ENCODE assay signal across 7 mouse cellular contexts in the genomic region with DNA sequence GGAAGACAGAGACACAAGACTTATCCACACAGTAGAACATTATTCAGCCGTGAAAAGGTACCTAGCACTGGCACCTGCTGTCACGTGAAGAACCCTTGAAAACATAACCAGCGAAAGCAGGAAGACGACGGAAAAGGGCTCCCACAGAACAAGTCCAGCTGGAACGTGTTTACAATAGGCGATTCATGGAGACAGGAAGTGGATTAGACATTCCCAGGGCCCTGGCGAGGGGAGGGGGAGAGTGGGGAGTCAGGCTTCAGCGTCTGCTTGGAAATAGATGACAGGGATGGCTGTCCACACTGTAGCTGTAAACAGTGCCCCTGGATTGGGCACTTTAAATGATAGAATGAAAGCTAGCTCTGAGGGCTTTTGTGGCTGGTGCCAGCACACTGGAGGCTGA. TPM values are rescaled to one million over a fixed set of nuclear protein-coding genes. Genes with fewer than 3 reads are reported as not detected.
DNase-seq lines count a peak whose midpoint lies in the region; ATAC-seq and TF ChIP-seq lines count a peak whose summit lies in the region.

No protein-coding gene starts in this region.

- no peak for TF ChIP-seq POLR2A in cortical plate, adult 2 months (IDR thresholded peaks at IDR 0.05; ENCODE audit: extremely low read depth, insufficient read depth, low read length)

- WGBS in forebrain, embryonic 16.5 days = 9% methylated on average over 9 of the region's 9 CpGs
- WGBS in intestine, postnatal 0 days = 7% methylated on average over 9 of the region's 9 CpGs
- 3% methylated on average over 9 of the region's 9 CpGs for WGBS in lung, embryonic 16.5 days
- 5% methylated on average over 9 of the region's 9 CpGs for WGBS in stomach, embryonic 16.5 days

- peak; percentile 88 for ATAC-seq in forebrain, embryonic 16.5 days
- peak; percentile 48 for ATAC-seq in intestine, postnatal 0 days
- ATAC-seq in lung, embryonic 16.5 days (ENCODE audit: low read depth) = peak; percentile 88
- peak; percentile 82 for ATAC-seq in stomach, embryonic 16.5 days (ENCODE audit: insufficient read depth, low FRiP score)

- H3K27ac ChIP-seq in cortical plate, adult 2 months (ENCODE audit: insufficient read depth, low read length) = peak overlapping the region; percentile 24; the same call in 1 of the 2 replicates
- H3K27ac ChIP-seq in forebrain, embryonic 16.5 days (ENCODE audit: low read length) = peak overlapping the region; percentile 17
- H3K27ac ChIP-seq in intestine, postnatal 0 days (ENCODE audit: low read depth, low read length) = peak overlapping the region; percentile 74
- peak overlapping the region; percentile 85 for H3K27ac ChIP-seq in lung, embryonic 16.5 days (ENCODE audit: low read length)
- peak overlapping the region; percentile 91 for H3K27ac ChIP-seq in stomach, embryonic 16.5 days (ENCODE audit: low read length)

- no peaks in the 10 kb centered on the region for H3K9me3 ChIP-seq in forebrain, embryonic 16.5 days (ENCODE audit: control insufficient read depth, low read length)
- H3K9me3 ChIP-seq in intestine, postnatal 0 days (ENCODE audit: control insufficient read depth) = no peaks in the 10 kb centered on the region
- no peaks in the 10 kb centered on the region for H3K9me3 ChIP-seq in lung, embryonic 16.5 days (ENCODE audit: control insufficient read depth, low read length)
- no peaks in the 10 kb centered on the region for H3K9me3 ChIP-seq in stomach, embryonic 16.5 days (replicated peaks; ENCODE audit: control insufficient read depth, low read length)

- no peaks in the 10 kb centered on the region for H3K36me3 ChIP-seq in forebrain, embryonic 16.5 days (ENCODE audit: control insufficient read depth, insufficient read depth)
- H3K36me3 ChIP-seq in intestine, postnatal 0 days (ENCODE audit: control insufficient read depth, insufficient read depth) = no peaks in the 10 kb centered on the region
- no peaks in the 10 kb centered on the region for H3K36me3 ChIP-seq in lung, embryonic 16.5 days (ENCODE audit: control insufficient read depth, insufficient read depth, low read length)
- H3K36me3 ChIP-seq in stomach, embryonic 16.5 days (ENCODE audit: control insufficient read depth, insufficient read depth, low read length) = no peaks in the 10 kb centered on the region

- H3K4me2 ChIP-seq in forebrain, embryonic 16.5 days (ENCODE audit: low read length) = no peak overlapping the region
- H3K4me2 ChIP-seq in intestine, postnatal 0 days (replicated peaks; ENCODE audit: low read depth) = no peak overlapping the region
- peak overlapping the region; percentile 6; the same call in 1 of the 2 replicates for H3K4me2 ChIP-seq in lung, embryonic 16.5 days (ENCODE audit: low read depth, low read length)
- H3K4me2 ChIP-seq in stomach, embryonic 16.5 days (ENCODE audit: low read depth, low read length) = peak overlapping the region; percentile 16; the same call in 1 of the 2 replicates

- DNase-seq in layer of hippocampus, postnatal 36 days = no peak
- DNase-seq in gastrocnemius, adult 8-10 months (ENCODE audit: low spot score in 2 of 2) = no peak

- H3K27me3 ChIP-seq in forebrain, embryonic 16.5 days (replicated peaks; ENCODE audit: control insufficient read depth, insufficient read depth, low read length) = no peaks in the 10 kb centered on the region
- no peaks in the 10 kb centered on the region for H3K27me3 ChIP-seq in intestine, postnatal 0 days (replicated peaks; ENCODE audit: control insufficient read depth, insufficient read depth, low read length)
- no peaks in the 10 kb centered on the region for H3K27me3 ChIP-seq in lung, embryonic 16.5 days (ENCODE audit: control insufficient read depth, insufficient read depth, low read depth, low read length)
- H3K27me3 ChIP-seq in stomach, embryonic 16.5 days (ENCODE audit: control insufficient read depth, insufficient read depth, low read length) = no peaks in the 10 kb centered on the region

- no peak for TF ChIP-seq CTCF in cortical plate, adult 2 months (IDR thresholded peaks at IDR 0.05; ENCODE audit: extremely low read depth, insufficient read depth, low read length)
- TF ChIP-seq CTCF in intestine, postnatal 0 days (IDR thresholded peaks at IDR 0.05; ENCODE audit: low read depth) = no peak

- no peak overlapping the region for H3K4me3 ChIP-seq in cortical plate, adult 2 months (ENCODE audit: insufficient read depth, low read length)
- H3K4me3 ChIP-seq in forebrain, embryonic 16.5 days (replicated peaks; ENCODE audit: low read length) = no peak overlapping the region
- no peak overlapping the region for H3K4me3 ChIP-seq in intestine, postnatal 0 days (ENCODE audit: low read depth, low read length)
- no peak overlapping the region for H3K4me3 ChIP-seq in lung, embryonic 16.5 days (ENCODE audit: low read length)
- no peak overlapping the region for H3K4me3 ChIP-seq in stomach, embryonic 16.5 days (replicated peaks; ENCODE audit: low read length)

- no peak overlapping the region for H3K9ac ChIP-seq in forebrain, embryonic 16.5 days (replicated peaks; ENCODE audit: low read depth, low read length)
- no peak overlapping the region for H3K9ac ChIP-seq in intestine, postnatal 0 days (ENCODE audit: low read depth, low read length)
- H3K9ac ChIP-seq in lung, embryonic 16.5 days (ENCODE audit: low read length) = no peak overlapping the region; the same call in 1 of the 2 replicates
- peak overlapping the region; percentile 55; the same call in 1 of the 2 replicates for H3K9ac ChIP-seq in stomach, embryonic 16.5 days (ENCODE audit: low read length)

- 0 out of 2 replicates have a peak, but pooled peaks cover 1% of the 10 kb centered on the region for H3K4me1 ChIP-seq in cortical plate, adult 2 months (ENCODE audit: control insufficient read depth, insufficient read depth, low read length)
- peaks cover 11% of the 10 kb centered on the region for H3K4me1 ChIP-seq in forebrain, embryonic 16.5 days (replicated peaks; ENCODE audit: control insufficient read depth, insufficient read depth, low read length)
- 0 out of 2 replicates have a peak, but pooled peaks cover 2% of the 10 kb centered on the region for H3K4me1 ChIP-seq in intestine, postnatal 0 days (replicated peaks; ENCODE audit: control insufficient read depth, insufficient read depth, low read length)
- peaks cover 22% of the 10 kb centered on the region for H3K4me1 ChIP-seq in lung, embryonic 16.5 days (replicated peaks; ENCODE audit: control insufficient read depth, insufficient read depth, low read length)
- peaks cover 27% of the 10 kb centered on the region for H3K4me1 ChIP-seq in stomach, embryonic 16.5 days (ENCODE audit: control insufficient read depth, insufficient read depth, low read length)

RNA-seq across cellular contexts. Expression of a gene that starts 8.6 kb away (rescaled TPM):
- 72.6 and 73.0 TPM in 2 replicates for polyA plus RNA-seq in cortical plate, adult 2 months (2012; rRNA removed)
- polyA plus RNA-seq in forebrain, embryonic 16.5 days (2015; fragmentation: Nextera tagmentation; extraction: Ambion mirVana) = 61.3 and 67.4 TPM in 2 replicates
- polyA plus RNA-seq in intestine, postnatal 0 days (2015; fragmentation: Nextera tagmentation; extraction: Ambion mirVana) = 40.1 TPM in 2 replicates
- polyA plus RNA-seq in lung, embryonic 16.5 days (2015; fragmentation: Nextera tagmentation; extraction: Ambion mirVana) = 58.3 and 63.1 TPM in 2 replicates
- polyA plus RNA-seq in stomach, embryonic 16.5 days (2015; fragmentation: Nextera tagmentation; extraction: Ambion mirVana) = 48.4 and 51.4 TPM in 2 replicates
- total RNA-seq in layer of hippocampus, postnatal 36 days (2021) = 10 to 100 TPM; 56.2 to 58.6 TPM
- 10 to 100 TPM; 41.8 to 44.9 (median 43.5) TPM for total RNA-seq in gastrocnemius, adult 8-10 months (2022)

RNA-seq across cellular contexts. Expression of a gene that starts 13.1 kb away (rescaled TPM):
- polyA plus RNA-seq in cortical plate, adult 2 months (2012; rRNA removed) = 0.34 and 0.35 TPM in 2 replicates
- not detected in 2 replicates for polyA plus RNA-seq in forebrain, embryonic 16.5 days (2015; fragmentation: Nextera tagmentation; extraction: Ambion mirVana)
- 787 and 833 TPM in 2 replicates for polyA plus RNA-seq in intestine, postnatal 0 days (2015; fragmentation: Nextera tagmentation; extraction: Ambion mirVana)
- polyA plus RNA-seq in lung, embryonic 16.5 days (2015; fragmentation: Nextera tagmentation; extraction: Ambion mirVana) = 1.0 and 1.2 TPM in 2 replicates
- polyA plus RNA-seq in stomach, embryonic 16.5 days (2015; fragmentation: Nextera tagmentation; extraction: Ambion mirVana) = 86.6 and 122 TPM in 2 replicates
- total RNA-seq in layer of hippocampus, postnatal 36 days (2021) = not detected
- total RNA-seq in gastrocnemius, adult 8-10 months (2022) = not detected

RNA-seq across cellular contexts. Expression of a gene that starts 26.0 kb away (rescaled TPM):
- 23.3 and 28.1 TPM in 2 replicates for polyA plus RNA-seq in cortical plate, adult 2 months (2012; rRNA removed)
- polyA plus RNA-seq in forebrain, embryonic 16.5 days (2015; fragmentation: Nextera tagmentation; extraction: Ambion mirVana) = 9.7 and 11.0 TPM in 2 replicates
- polyA plus RNA-seq in intestine, postnatal 0 days (2015; fragmentation: Nextera tagmentation; extraction: Ambion mirVana) = 16.8 and 17.0 TPM in 2 replicates
- polyA plus RNA-seq in lung, embryonic 16.5 days (2015; fragmentation: Nextera tagmentation; extraction: Ambion mirVana) = 113 TPM in 2 replicates
- polyA plus RNA-seq in stomach, embryonic 16.5 days (2015; fragmentation: Nextera tagmentation; extraction: Ambion mirVana) = 47.9 and 52.2 TPM in 2 replicates
- 10 to 100 TPM; 12.4 to 13.2 TPM for total RNA-seq in layer of hippocampus, postnatal 36 days (2021)
- total RNA-seq in gastrocnemius, adult 8-10 months (2022) = 1 to 10 TPM; 4.1 to 7.3 (median 6.2) TPM

RNA-seq across cellular contexts. Expression of a gene that starts 31.1 kb away (rescaled TPM):
- polyA plus RNA-seq in cortical plate, adult 2 months (2012; rRNA removed) = 0.08 and 0.09 TPM in 2 replicates
- polyA plus RNA-seq in forebrain, embryonic 16.5 days (2015; fragmentation: Nextera tagmentation; extraction: Ambion mirVana) = 0.19 and 0.30 TPM in 2 replicates
- polyA plus RNA-seq in intestine, postnatal 0 days (2015; fragmentation: Nextera tagmentation; extraction: Ambion mirVana) = 0.21 TPM in 1 of 2 replicates, not detected in the other
- polyA plus RNA-seq in lung, embryonic 16.5 days (2015; fragmentation: Nextera tagmentation; extraction: Ambion mirVana) = 0.16 and 0.59 TPM in 2 replicates
- 0.32 and 0.46 TPM in 2 replicates for polyA plus RNA-seq in stomach, embryonic 16.5 days (2015; fragmentation: Nextera tagmentation; extraction: Ambion mirVana)
- under 1 TPM in 1 of 2 experiments, not detected in 1; 0.33 TPM for total RNA-seq in layer of hippocampus, postnatal 36 days (2021)
- not detected for total RNA-seq in gastrocnemius, adult 8-10 months (2022)

RNA-seq across cellular contexts. Expression of a gene that starts 31.2 kb away (rescaled TPM):
- polyA plus RNA-seq in cortical plate, adult 2 months (2012; rRNA removed) = 39.5 and 42.2 TPM in 2 replicates
- polyA plus RNA-seq in forebrain, embryonic 16.5 days (2015; fragmentation: Nextera tagmentation; extraction: Ambion mirVana) = 4.9 and 6.0 TPM in 2 replicates
- polyA plus RNA-seq in intestine, postnatal 0 days (2015; fragmentation: Nextera tagmentation; extraction: Ambion mirVana) = 7.2 and 7.6 TPM in 2 replicates
- polyA plus RNA-seq in lung, embryonic 16.5 days (2015; fragmentation: Nextera tagmentation; extraction: Ambion mirVana) = 37.3 and 41.8 TPM in 2 replicates
- 42.1 and 44.5 TPM in 2 replicates for polyA plus RNA-seq in stomach, embryonic 16.5 days (2015; fragmentation: Nextera tagmentation; extraction: Ambion mirVana)
- 10 to 100 TPM; 32.0 to 33.3 TPM for total RNA-seq in layer of hippocampus, postnatal 36 days (2021)
- 1 to 10 TPM in 2 of 4 experiments, under 1 TPM in 2; 0.80 to 1.7 (median 1.2) TPM for total RNA-seq in gastrocnemius, adult 8-10 months (2022)

Comparison
In these comparisons a context has a peak if more than half of its experiments do, and no peak if none do; other contexts are left out.
1. H3K27ac ChIP-seq: peak in every context shown above with its lines; median percentile 91 in stomach, embryonic 16.5 days; 85 in lung, embryonic 16.5 days; 74 in intestine, postnatal 0 days; 24 in cortical plate, adult 2 months; 17 in forebrain, embryonic 16.5 days.
2. H3K4me2 ChIP-seq: peak in lung, embryonic 16.5 days (single experiment) and stomach, embryonic 16.5 days (single experiment); none in forebrain, embryonic 16.5 days (single experiment) and intestine, postnatal 0 days (single experiment).
3. RNA of a gene that starts 13.1 kb away (polyA plus RNA-seq): 787 to 833 TPM in intestine, postnatal 0 days and 86.6 to 122 TPM in stomach, embryonic 16.5 days; 1.0 to 1.2 TPM in lung, embryonic 16.5 days, 0.34 to 0.35 TPM in cortical plate, adult 2 months and not detected in forebrain, embryonic 16.5 days; every median in the first group is over 10 times any median in the second.
4. Peak in every context shown above with its lines, with median percentiles within 50 percentile points of each other: ATAC-seq.